Mouse (Mus musculus): ENCODE results near the gene Olfr725. TPM values are rescaled to one million over a fixed set of nuclear protein-coding genes. Genes with fewer than 3 reads are reported as not detected.

Olfr725 gene
- not detected in 2 replicates for polyA plus RNA-seq (2015; fragmentation: Nextera tagmentation; extraction: Ambion mirVana)

DNA sequence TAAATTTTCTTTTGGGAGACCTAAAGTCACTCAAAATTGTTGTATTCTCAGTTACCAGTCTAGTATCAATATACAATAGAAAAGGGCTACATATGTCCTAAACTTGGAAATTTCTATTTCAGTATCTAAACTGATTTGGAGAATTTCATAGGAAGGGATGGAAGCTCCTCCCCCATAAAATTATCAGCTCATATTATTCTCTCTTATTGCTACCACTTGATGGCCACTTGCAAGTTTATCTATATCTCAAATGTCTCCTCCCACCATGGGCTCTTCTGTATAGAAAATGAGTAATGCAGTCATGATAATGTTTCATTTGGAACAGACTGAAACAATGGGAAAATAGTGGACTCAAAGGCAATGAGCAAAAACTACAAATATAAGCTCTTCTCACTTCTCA lies at the start of gene Olfr725:
Gene Olfr725 (minus strand): TSS at position 101 of the 400 bp plus-strand sequence.
- no peak within 1 kb of the TSS for H3K4me2 ChIP-seq (replicated peaks; ENCODE audit: low read depth)
- no peaks in the 10 kb centered on the region for H3K9me3 ChIP-seq (ENCODE audit: control insufficient read depth)
- no peak within 1 kb of the TSS for H3K4me3 ChIP-seq (ENCODE audit: low read depth, low read length)
- H3K9ac ChIP-seq (ENCODE audit: low read depth, low read length) = no peak within 1 kb of the TSS
- no peaks in the 10 kb centered on the region for H3K36me3 ChIP-seq (ENCODE audit: control insufficient read depth, insufficient read depth)
- H3K4me1 ChIP-seq (replicated peaks; ENCODE audit: control insufficient read depth, insufficient read depth, low read length) = no peaks in the 10 kb centered on the region
- H3K27ac ChIP-seq (ENCODE audit: low read depth, low read length) = no peak within 1 kb of the TSS
- TF ChIP-seq CTCF (IDR thresholded peaks at IDR 0.05; ENCODE audit: low read depth) = no peak
- no peaks in the 10 kb centered on the region for H3K27me3 ChIP-seq (replicated peaks; ENCODE audit: control insufficient read depth, insufficient read depth, low read length)
- ATAC-seq = no peak

DNA sequence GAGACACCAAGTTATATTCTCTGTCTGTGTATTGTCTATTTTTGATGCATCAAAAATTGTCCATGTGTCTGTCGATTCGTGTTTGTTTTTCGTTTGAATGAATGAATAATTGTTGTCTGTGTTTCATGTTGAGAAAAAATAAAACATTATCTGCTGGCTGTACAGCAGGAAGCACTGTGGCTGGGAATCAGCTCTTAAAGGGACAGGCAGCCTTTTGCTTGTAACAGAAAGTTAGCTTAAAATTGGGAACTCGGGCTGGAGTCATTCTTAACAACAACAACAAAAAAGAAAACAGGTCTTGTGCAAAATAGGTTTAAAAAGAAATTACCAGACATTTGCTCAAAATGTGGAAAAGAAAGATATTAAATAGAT lies 22.5 kb upstream of the Olfr725 start:
- H3K9ac ChIP-seq (ENCODE audit: low read depth, low read length) = 0 out of 2 replicates have a peak overlapping the region, but pooled peaks have one; percentile 35
- ATAC-seq = peak; percentile 61
- under 1% methylated on average over 4 of the region's 4 CpGs for WGBS
- peak overlapping the region; percentile 98 for H3K4me2 ChIP-seq (replicated peaks; ENCODE audit: low read depth)
- H3K9me3 ChIP-seq (ENCODE audit: control insufficient read depth) = no peaks in the 10 kb centered on the region
- peak overlapping the region; percentile 63 for H3K4me3 ChIP-seq (ENCODE audit: low read depth, low read length)
- no peak for TF ChIP-seq CTCF (IDR thresholded peaks at IDR 0.05; ENCODE audit: low read depth)
- peak overlapping the region; percentile 66; the same call in 1 of the 2 replicates for H3K27ac ChIP-seq (ENCODE audit: low read depth, low read length)
- no peaks in the 10 kb centered on the region for H3K27me3 ChIP-seq (replicated peaks; ENCODE audit: control insufficient read depth, insufficient read depth, low read length)
- H3K4me1 ChIP-seq (replicated peaks; ENCODE audit: control insufficient read depth, insufficient read depth, low read length) = no peaks in the 10 kb centered on the region
- H3K36me3 ChIP-seq (ENCODE audit: control insufficient read depth, insufficient read depth) = no peaks in the 10 kb centered on the region

DNA sequence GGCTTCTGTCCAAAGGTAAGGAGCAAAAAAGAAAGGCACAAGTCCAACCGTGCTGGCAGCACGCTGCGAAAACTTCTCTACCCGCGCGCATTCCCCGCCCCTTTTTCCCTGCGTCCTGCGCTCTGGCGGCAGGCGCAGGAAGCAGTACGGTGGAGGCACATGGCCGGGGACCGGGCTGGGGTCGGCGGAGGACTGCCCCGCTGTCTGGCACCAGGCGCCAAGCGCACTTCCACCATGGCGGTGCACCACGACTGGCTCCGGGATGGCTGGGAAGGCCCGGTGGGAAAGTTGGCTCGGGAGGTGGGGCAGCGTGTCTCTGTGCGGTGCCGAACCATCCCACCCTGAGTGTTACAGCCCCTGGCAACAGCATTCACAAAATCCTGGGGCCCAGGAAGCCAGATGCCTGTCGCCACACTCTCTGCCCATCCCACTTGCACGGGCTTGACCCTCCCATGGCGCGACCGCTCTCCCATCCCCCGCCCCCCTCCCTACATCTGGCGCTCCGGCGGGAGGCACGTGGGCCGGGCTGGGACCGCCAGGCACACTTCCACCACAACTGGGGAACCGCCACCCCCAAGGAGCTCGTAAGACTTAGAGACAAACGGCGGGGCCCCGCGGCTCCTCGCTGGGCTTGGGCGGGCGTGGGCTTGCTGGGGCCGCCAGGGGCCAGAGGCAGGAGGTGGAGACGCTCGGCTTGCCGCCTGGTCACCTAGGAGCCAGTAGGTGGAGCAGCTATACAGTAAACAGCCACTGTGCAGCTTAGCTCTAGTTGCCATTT lies 22.0 kb upstream of the Olfr725 start:
- Histone ChIP-seq H3K27me3 (replicated peaks; ENCODE audit: control insufficient read depth, insufficient read depth, low read length) (no peaks in the 10 kb centered on the region), H3K4me3 (ENCODE audit: low read depth, low read length) (peak overlapping the region; percentile 63), H3K9me3 (ENCODE audit: control insufficient read depth) (no peaks in the 10 kb centered on the region), H3K4me1 (replicated peaks; ENCODE audit: control insufficient read depth, insufficient read depth, low read length) (no peaks in the 10 kb centered on the region), H3K36me3 (ENCODE audit: control insufficient read depth, insufficient read depth) (no peaks in the 10 kb centered on the region), H3K9ac (ENCODE audit: low read depth, low read length) (peak overlapping the region; percentile 35), H3K27ac (ENCODE audit: low read depth, low read length) (peak overlapping the region; percentile 66), H3K4me2 (replicated peaks; ENCODE audit: low read depth) (peak overlapping the region; percentile 98)
- TF ChIP-seq CTCF (IDR thresholded peaks at IDR 0.05; ENCODE audit: low read depth) = peak; percentile 78
- ATAC-seq = peak; percentile 95
- 2% methylated on average over 52 of the region's 52 CpGs for WGBS

DNA sequence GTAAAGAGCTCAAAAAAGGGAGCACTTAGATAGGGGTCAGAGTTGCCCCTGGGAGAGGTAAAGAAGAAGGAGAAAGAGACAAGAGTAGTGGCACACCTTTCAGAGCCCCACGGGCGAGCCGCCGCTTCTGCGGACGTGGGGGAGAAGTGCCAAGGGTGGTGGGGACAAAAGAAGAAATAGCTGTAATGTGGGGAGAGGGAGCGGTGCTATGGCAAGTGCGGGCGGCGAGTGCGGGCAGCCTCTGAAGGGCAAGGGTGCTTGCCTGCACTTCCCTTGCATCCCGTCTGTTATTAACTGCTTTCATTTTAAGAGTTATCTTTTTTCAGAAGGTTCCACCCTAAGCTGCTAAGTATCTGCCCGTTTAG lies 21.4 kb upstream of the Olfr725 start:
- WGBS = 0% methylated on average over 13 of the region's 13 CpGs
- peak overlapping the region; percentile 98 for H3K4me2 ChIP-seq (replicated peaks; ENCODE audit: low read depth)
- H3K4me1 ChIP-seq (replicated peaks; ENCODE audit: control insufficient read depth, insufficient read depth, low read length) = no peaks in the 10 kb centered on the region
- H3K27ac ChIP-seq (ENCODE audit: low read depth, low read length) = peak overlapping the region; percentile 66; the same call in 1 of the 2 replicates
- no peak for TF ChIP-seq CTCF (IDR thresholded peaks at IDR 0.05; ENCODE audit: low read depth)
- H3K9me3 ChIP-seq (ENCODE audit: control insufficient read depth) = no peaks in the 10 kb centered on the region
- ATAC-seq = no peak
- peak overlapping the region; percentile 63 for H3K4me3 ChIP-seq (ENCODE audit: low read depth, low read length)
- H3K36me3 ChIP-seq (ENCODE audit: control insufficient read depth, insufficient read depth) = no peaks in the 10 kb centered on the region
- peak overlapping the region; percentile 35; the same call in 1 of the 2 replicates for H3K9ac ChIP-seq (ENCODE audit: low read depth, low read length)
- no peaks in the 10 kb centered on the region for H3K27me3 ChIP-seq (replicated peaks; ENCODE audit: control insufficient read depth, insufficient read depth, low read length)

DNA sequence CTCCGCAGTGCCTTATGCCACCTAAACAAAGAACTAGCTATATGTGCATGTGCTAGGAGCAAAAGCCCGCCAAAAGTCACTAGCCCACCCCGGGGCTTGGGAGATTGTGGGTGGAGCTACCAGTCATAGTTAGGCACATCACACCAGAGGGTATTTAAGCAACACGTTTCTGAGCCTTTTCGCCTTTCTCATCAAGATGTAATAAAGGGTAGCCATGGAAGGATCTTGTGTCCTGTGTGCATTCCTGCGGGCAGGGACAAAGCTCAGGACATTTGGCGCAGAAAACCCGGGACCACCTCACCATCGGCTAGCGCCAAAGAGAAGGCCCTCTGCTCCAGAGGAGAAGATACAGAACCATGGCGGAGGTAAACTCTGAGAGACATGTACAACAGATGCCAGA lies 21.0 kb upstream of the Olfr725 start:
- no peaks in the 10 kb centered on the region for H3K9me3 ChIP-seq (ENCODE audit: control insufficient read depth)
- H3K9ac ChIP-seq (ENCODE audit: low read depth, low read length) = no peak overlapping the region
- WGBS = 14% methylated on average over 11 of the region's 11 CpGs

DNA sequence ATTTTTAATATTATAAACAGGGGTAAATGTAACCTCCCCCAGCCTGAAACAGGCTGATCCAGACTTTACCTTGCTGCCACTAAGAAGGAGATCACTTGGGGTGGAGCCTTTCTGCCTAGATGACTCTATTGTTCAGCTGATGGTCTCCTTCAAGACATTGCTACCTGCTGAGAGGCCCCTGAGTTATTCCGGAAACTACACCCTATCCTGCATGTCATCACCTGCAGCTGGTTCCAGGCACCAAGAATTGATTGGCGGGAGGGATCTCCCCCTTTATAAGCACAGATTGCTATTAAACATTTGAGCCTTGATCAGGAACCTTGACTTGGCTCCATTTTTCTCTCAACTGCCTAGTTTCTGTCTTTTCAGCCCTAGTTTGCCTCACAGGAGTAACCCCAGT lies 8.1 kb downstream of the Olfr725 start:
- no peaks in the 10 kb centered on the region for H3K9me3 ChIP-seq (ENCODE audit: control insufficient read depth)
- H3K27ac ChIP-seq (ENCODE audit: low read depth, low read length) = no peak overlapping the region
- H3K4me3 ChIP-seq (ENCODE audit: low read depth, low read length) = no peak overlapping the region
- H3K27me3 ChIP-seq (replicated peaks; ENCODE audit: control insufficient read depth, insufficient read depth, low read length) = no peaks in the 10 kb centered on the region
- no peak overlapping the region for H3K9ac ChIP-seq (ENCODE audit: low read depth, low read length)
- no peak for ATAC-seq
- no peaks in the 10 kb centered on the region for H3K36me3 ChIP-seq (ENCODE audit: control insufficient read depth, insufficient read depth)
- H3K4me1 ChIP-seq (replicated peaks; ENCODE audit: control insufficient read depth, insufficient read depth, low read length) = no peaks in the 10 kb centered on the region
- WGBS = 86% methylated on average over 2 of the region's 2 CpGs
- no peak for TF ChIP-seq CTCF (IDR thresholded peaks at IDR 0.05; ENCODE audit: low read depth)
- no peak overlapping the region for H3K4me2 ChIP-seq (replicated peaks; ENCODE audit: low read depth)

More for the DNA sequence above, 21.0 kb upstream of the Olfr725 start:
- Histone ChIP-seq H3K27ac (ENCODE audit: low read depth, low read length) (no peak overlapping the region), H3K36me3 (ENCODE audit: control insufficient read depth, insufficient read depth) (no peaks in the 10 kb centered on the region), H3K4me2 (replicated peaks; ENCODE audit: low read depth) (peak overlapping the region; percentile 98), H3K4me1 (replicated peaks; ENCODE audit: control insufficient read depth, insufficient read depth, low read length) (no peaks in the 10 kb centered on the region), H3K4me3 (ENCODE audit: low read depth, low read length) (peak overlapping the region; percentile 63), H3K27me3 (replicated peaks; ENCODE audit: control insufficient read depth, insufficient read depth, low read length) (no peaks in the 10 kb centered on the region)
- ATAC-seq = no peak
- TF ChIP-seq CTCF (IDR thresholded peaks at IDR 0.05; ENCODE audit: low read depth) = no peak

Measured in intestine, postnatal 0 days (tissue).